Mouse (Mus musculus): ENCODE results near the gene Gja1.

- TF ChIP-seq CTCF (IDR thresholded peaks at IDR 0.05; ENCODE audit: low read depth, low read length) (no peak), GATA1 (IDR thresholded peaks at IDR 0.05; ENCODE audit: borderline replicate concordance, low read length) (no peak), POLR2AphosphoS5 (IDR thresholded peaks at IDR 0.05; ENCODE audit: insufficient replicate concordance, low read depth, low read length) (no peak), TAL1 (conservative IDR thresholded peaks at IDR 0.05; ENCODE audit: low read depth, low read length) (no peak)
Measured at GRCm38 (mm10) chr10:56427382-56427781, 50.3 kb downstream of the Gja1 start.
